Comparison of ENCODE assay signal across 8 mouse cellular contexts in the genomic region with DNA sequence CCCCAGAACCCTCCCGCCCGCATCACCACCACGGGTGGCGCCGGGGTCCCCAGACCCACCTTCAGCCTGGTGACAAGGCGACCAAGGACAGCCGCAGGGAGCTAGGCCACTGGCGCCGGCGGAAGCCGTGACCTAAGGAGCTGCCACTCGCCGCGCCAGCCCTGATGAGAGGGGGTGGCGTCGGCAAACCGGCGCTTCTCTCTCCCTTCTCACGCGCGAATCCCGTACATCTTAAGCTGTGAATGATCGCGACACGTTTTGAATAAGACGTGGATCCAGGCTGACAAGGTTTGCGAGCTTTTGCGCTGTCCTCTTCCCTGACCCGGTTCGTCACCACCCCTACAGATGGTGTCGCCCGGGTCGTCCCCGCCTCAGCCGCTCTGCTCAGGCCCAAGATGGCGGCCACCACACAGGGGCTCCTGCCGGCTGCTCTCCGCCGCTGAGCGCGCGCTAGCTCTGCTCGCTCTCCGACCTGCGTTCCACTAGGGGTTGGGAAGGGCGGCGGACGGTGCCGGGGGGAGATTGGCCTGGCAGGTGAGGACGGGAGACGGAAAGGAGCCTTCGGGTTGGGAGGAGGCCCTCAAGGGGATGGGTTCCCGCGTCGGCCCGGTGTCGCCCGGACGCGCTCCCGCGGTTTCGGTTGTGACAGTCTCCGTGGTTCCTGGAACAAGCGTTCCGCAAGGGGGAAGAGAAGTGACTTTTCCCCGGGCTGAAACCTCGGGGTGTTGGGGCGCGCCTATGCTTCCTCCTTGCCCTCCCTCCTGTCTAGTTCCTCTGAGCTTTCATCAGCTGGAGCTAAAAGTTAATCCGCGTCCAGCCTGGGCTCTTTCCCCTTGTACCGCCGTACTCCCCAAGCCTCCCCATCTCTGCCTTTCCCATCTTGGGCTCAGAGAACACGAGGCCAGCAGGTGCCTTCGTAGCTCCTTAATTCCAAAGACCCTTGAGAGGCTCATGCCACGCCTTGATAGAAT. TPM values are rescaled to one million over a fixed set of nuclear protein-coding genes. Genes with fewer than 3 reads are reported as not detected.
A peak's percentile ranks its signal among the peaks of the same experiment; 100 is the strongest.
DNase-seq lines count a peak whose midpoint lies in the region; ATAC-seq and TF ChIP-seq lines count a peak whose summit lies in the region.

A gene (plus strand): TSS at position 388 of the 971 bp plus-strand sequence.

- CTCF ChIA-PET in Patski (lab: Charles Lee), result interaction anchor here (0.9 to 1.2 kb wide), 3 partner anchors 16 to 21 kb away, joined by 3 read pairs; no protein-coding TSS in a partner anchor

- peak; percentile 95 for ATAC-seq in Patski
- peak; percentile 98 for ATAC-seq in hindbrain, embryonic 15.5 days (ENCODE audit: low FRiP score, low read depth)

- TF ChIP-seq CTCF in Patski (IDR thresholded peaks at IDR 0.05), result no peak

- H3K27ac ChIP-seq in hindbrain, embryonic 15.5 days (replicated peaks), result peak within 1 kb of the TSS; percentile 94

- H3K4me1 ChIP-seq in hindbrain, embryonic 15.5 days (replicated peaks), result peaks cover 25% of the 10 kb centered on the region

- in situ Hi-C loops in Patski (cut with MboI; ENCODE audit: low pct_unique_long_range_greater_than_20kb), result loop anchor here (25.0 kb wide), 1 partner anchor 786 kb away; a partner anchor contains a TSS

- no peaks in the 10 kb centered on the region for H3K27me3 ChIP-seq in Patski
- H3K27me3 ChIP-seq in hindbrain, embryonic 15.5 days, result no peaks in the 10 kb centered on the region

- no peaks in the 10 kb centered on the region for H3K9me3 ChIP-seq in hindbrain, embryonic 15.5 days

- H3K4me3 ChIP-seq in hindbrain, embryonic 15.5 days, result peak within 1 kb of the TSS; percentile 71

- peak within 1 kb of the TSS; percentile 81 for H3K9ac ChIP-seq in hindbrain, embryonic 15.5 days

- DNase-seq in Patski (ENCODE audit: low read depth, low spot score), result no peak
- DNase-seq in cerebellum, postnatal 14 days, result peak; percentile 84 to 89
- DNase-seq in frontal cortex, postnatal 25 days (ENCODE audit: low spot score in 2 of 2), result peak; percentile 80 to 82
- DNase-seq in left cerebral cortex, adult 11 months (ENCODE audit: low spot score), result peak; percentile 75
- DNase-seq in lung, postnatal 4 days, result peak; percentile 89
- peak; percentile 72 for DNase-seq in retina, postnatal 7 days (ENCODE audit: low read depth, low spot score)
- DNase-seq in urinary bladder, adult 2 months (ENCODE audit: low spot score), result peak; percentile 93

- POLR2A ChIA-PET in Patski (lab: Charles Lee), result interaction anchor here (0.6 to 1.0 kb wide), 2 partner anchors 14 to 118 kb away, joined by 3 to 11 read pairs; no protein-coding TSS in a partner anchor

- no peaks in the 10 kb centered on the region for H3K36me3 ChIP-seq in hindbrain, embryonic 15.5 days

- WGBS in hindbrain, embryonic 15.5 days, result under 1% methylated on average over 76 of the region's 77 CpGs

- H3K4me2 ChIP-seq in hindbrain, embryonic 15.5 days, result peak within 1 kb of the TSS; percentile 72

RNA-seq across cellular contexts. Expression of the gene that starts here (rescaled TPM):
- 31.0 TPM for polyA plus RNA-seq in Patski (2021)
- 29.6 and 30.6 TPM in 2 replicates for polyA plus RNA-seq in hindbrain, embryonic 15.5 days (2015; fragmentation: Nextera tagmentation; extraction: Ambion mirVana)
- polyA plus RNA-seq in urinary bladder, adult 2 months (2012; rRNA removed), result 9.5 and 10.8 TPM in 2 replicates
